11 mouse cellular contexts compared by ENCODE assay signal in the genomic region with DNA sequence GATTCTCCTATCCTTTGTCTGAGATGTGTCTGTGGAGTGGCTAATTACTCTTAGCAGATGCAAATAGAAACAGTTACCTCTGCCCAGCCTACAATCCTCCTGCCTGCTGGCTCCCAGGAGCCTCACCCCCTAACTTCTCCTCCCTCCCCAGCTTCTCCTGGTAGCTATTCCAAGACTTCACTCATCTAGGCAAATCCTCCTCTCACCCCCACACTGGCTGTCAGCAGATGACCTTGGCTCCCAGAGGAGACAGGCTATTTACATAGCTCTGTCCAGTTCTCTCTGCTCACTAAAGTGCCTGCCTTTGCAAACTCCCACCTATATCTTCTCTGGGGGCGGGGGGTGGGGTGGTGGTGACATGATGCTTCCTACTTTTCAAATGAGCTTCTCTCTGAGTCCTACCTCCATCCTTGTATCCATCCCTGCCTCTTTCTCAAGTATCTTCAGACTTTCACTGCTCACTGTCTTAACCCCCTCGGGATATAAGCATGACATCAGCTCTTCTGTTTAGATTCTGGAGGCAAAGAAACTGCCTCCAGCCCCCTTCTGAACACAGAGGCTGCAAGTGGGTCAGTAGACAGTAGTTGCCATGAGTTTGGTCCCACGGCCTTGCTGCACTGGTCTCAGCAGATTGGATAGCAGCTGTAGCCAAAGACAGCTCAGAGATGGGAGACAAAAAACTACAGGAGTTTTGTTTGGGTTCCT. TPM values are rescaled to one million over a fixed set of nuclear protein-coding genes. Genes with fewer than 3 reads are reported as not detected.
DNase-seq lines count a peak whose midpoint lies in the region; ATAC-seq lines count a peak whose summit lies in the region.
"Had no signal": no experiment of that assay in that cellular context is flagged by ENCODE, and none has a peak within 500 bp of the region (broad histone marks: within the 10 kb centered on the region; RNA-seq: fewer than 3 reads in every experiment).

No protein-coding gene starts in this region.

- peak overlapping the region; percentile 74 for H3K27ac ChIP-seq in heart, embryonic 10.5 days
- no peak overlapping the region for H3K27ac ChIP-seq in midbrain, embryonic 12.5 days (replicated peaks)
- H3K27ac ChIP-seq in midbrain, embryonic 16.5 days (ENCODE audit: low read length), result no peak overlapping the region
- H3K27ac ChIP-seq in heart, embryonic 16.5 days (ENCODE audit: low read length), result no peak overlapping the region
- H3K27ac ChIP-seq: liver, embryonic 12.5 days; macrophage had no signal

- no peaks in the 10 kb centered on the region for H3K9me3 ChIP-seq in heart, embryonic 10.5 days
- H3K9me3 ChIP-seq in midbrain, embryonic 12.5 days, result no peaks in the 10 kb centered on the region
- H3K9me3 ChIP-seq in midbrain, embryonic 16.5 days (replicated peaks; ENCODE audit: control insufficient read depth, low read length, poor library complexity, severe bottlenecking), result no peaks in the 10 kb centered on the region
- no peaks in the 10 kb centered on the region for H3K9me3 ChIP-seq in heart, embryonic 16.5 days (replicated peaks; ENCODE audit: control insufficient read depth, low read length)
- H3K9me3 ChIP-seq: liver, embryonic 12.5 days had no signal

- H3K4me2 ChIP-seq in midbrain, embryonic 12.5 days (replicated peaks), result no peak overlapping the region
- H3K4me2 ChIP-seq in midbrain, embryonic 16.5 days (ENCODE audit: low read length), result no peak overlapping the region
- peak overlapping the region; percentile 29 for H3K4me2 ChIP-seq in heart, embryonic 16.5 days (ENCODE audit: low read depth, low read length)
- H3K4me2 ChIP-seq: liver, embryonic 12.5 days had no signal

- H3K27me3 ChIP-seq in heart, embryonic 10.5 days (ENCODE audit: insufficient read depth, poor library complexity, severe bottlenecking), result no peaks in the 10 kb centered on the region
- H3K27me3 ChIP-seq in midbrain, embryonic 12.5 days, result no peaks in the 10 kb centered on the region
- H3K27me3 ChIP-seq in midbrain, embryonic 16.5 days (ENCODE audit: control insufficient read depth, insufficient read depth, low read depth, low read length), result no peaks in the 10 kb centered on the region
- H3K27me3 ChIP-seq in heart, embryonic 16.5 days (ENCODE audit: control insufficient read depth, insufficient read depth, low read length), result no peaks in the 10 kb centered on the region
- H3K27me3 ChIP-seq: liver, embryonic 12.5 days had no signal

- no peak for DNase-seq in heart, embryonic 10.5 days (ENCODE audit: low spot score)
- no peak for DNase-seq in heart, postnatal 25 days (ENCODE audit: low spot score)
- peak; percentile 17 for DNase-seq in R1 (ENCODE audit: low read depth, low spot score)
- DNase-seq in lung, postnatal 14 days, result no peak
- DNase-seq: gastrocnemius, postnatal 14 days; kidney, adult 11 months had no signal

- no peaks in the 10 kb centered on the region for H3K36me3 ChIP-seq in heart, embryonic 10.5 days
- no peaks in the 10 kb centered on the region for H3K36me3 ChIP-seq in midbrain, embryonic 12.5 days
- no peaks in the 10 kb centered on the region for H3K36me3 ChIP-seq in midbrain, embryonic 16.5 days (ENCODE audit: control insufficient read depth, insufficient read depth, low read length)
- H3K36me3 ChIP-seq in heart, embryonic 16.5 days (ENCODE audit: control insufficient read depth, insufficient read depth), result no peaks in the 10 kb centered on the region
- H3K36me3 ChIP-seq: liver, embryonic 12.5 days had no signal

- peaks cover 17% of the 10 kb centered on the region for H3K4me1 ChIP-seq in heart, embryonic 10.5 days
- H3K4me1 ChIP-seq in midbrain, embryonic 12.5 days, result peaks cover 18% of the 10 kb centered on the region; the same call in 1 of the 2 replicates
- peaks cover 2% of the 10 kb centered on the region for H3K4me1 ChIP-seq in midbrain, embryonic 16.5 days (ENCODE audit: control insufficient read depth, insufficient read depth, low read length)
- peaks cover 14% of the 10 kb centered on the region for H3K4me1 ChIP-seq in heart, embryonic 16.5 days (ENCODE audit: control insufficient read depth, insufficient read depth, low read length)
- H3K4me1 ChIP-seq: liver, embryonic 12.5 days had no signal

- peak; percentile 10; the same call in 1 of the 2 replicates for ATAC-seq in midbrain, embryonic 12.5 days (ENCODE audit: low FRiP score, low read depth)
- no peak for ATAC-seq in midbrain, embryonic 16.5 days
- peak; percentile 59; the same call in 1 of the 2 replicates for ATAC-seq in heart, embryonic 16.5 days (replicated peaks; ENCODE audit: extremely low read depth, insufficient read depth, low FRiP score)
- ATAC-seq: liver, embryonic 12.5 days had no signal

- intact Hi-C loops in heart, postnatal 25 days (cut with DNase I), result loop anchor here (5.0 kb wide), 1 partner anchor 189 kb away; no protein-coding TSS in a partner anchor

- 25% methylated on average over 3 of the region's 3 CpGs for WGBS in heart, embryonic 10.5 days
- 50% methylated on average over 3 of the region's 3 CpGs for WGBS in midbrain, embryonic 12.5 days
- WGBS in midbrain, embryonic 16.5 days, result 50% methylated on average over 3 of the region's 3 CpGs
- 25% methylated on average over 3 of the region's 3 CpGs for WGBS in heart, embryonic 16.5 days

- no peak overlapping the region for H3K9ac ChIP-seq in midbrain, embryonic 12.5 days (replicated peaks)
- no peak overlapping the region for H3K9ac ChIP-seq in midbrain, embryonic 16.5 days (ENCODE audit: low read depth, low read length)
- no peak overlapping the region for H3K9ac ChIP-seq in heart, embryonic 16.5 days (ENCODE audit: low read length)
- H3K9ac ChIP-seq: liver, embryonic 12.5 days had no signal

- no peak overlapping the region for H3K4me3 ChIP-seq in heart, embryonic 10.5 days
- H3K4me3 ChIP-seq in midbrain, embryonic 12.5 days, result no peak overlapping the region
- H3K4me3 ChIP-seq in midbrain, embryonic 16.5 days (ENCODE audit: low read depth, low read length), result no peak overlapping the region
- H3K4me3 ChIP-seq in heart, embryonic 16.5 days (ENCODE audit: low read length), result no peak overlapping the region
- H3K4me3 ChIP-seq: liver, embryonic 12.5 days had no signal

RNA-seq across cellular contexts. Expression of a gene that starts 41.9 kb away (rescaled TPM):
- 0.42 and 0.89 TPM in 2 replicates for polyA plus RNA-seq in heart, embryonic 10.5 days (2016; fragmentation: Nextera tagmentation; extraction: Ambion mirVana)
- under 1 TPM; 0.28 to 0.49 TPM for total RNA-seq in heart, postnatal 25 days (2021)
- polyA plus RNA-seq in midbrain, embryonic 12.5 days (2016; fragmentation: Nextera tagmentation; extraction: Ambion mirVana), result 0.09 and 0.26 TPM in 2 replicates
- polyA plus RNA-seq in midbrain, embryonic 16.5 days (2015; fragmentation: Nextera tagmentation; extraction: Ambion mirVana), result 0.16 and 0.34 TPM in 2 replicates
- polyA plus RNA-seq in heart, embryonic 16.5 days (2015; fragmentation: Nextera tagmentation; extraction: Ambion mirVana), result 0.32 and 0.40 TPM in 2 replicates
